Mouse (Mus musculus) C2C12 (cell line): ENCODE data around the gene Nsd1. TPM values are rescaled to one million over a fixed set of nuclear protein-coding genes. Genes with fewer than 3 reads are reported as not detected.

ENCODE experiments used
- H3K27me3 ChIP-seq: one replicate; pipeline ENCODE4 v1.6.1; 2011; ENCODE audit not compliant: control insufficient read depth, insufficient read depth, insufficient read length
- H3K36me3 ChIP-seq: one replicate; pipeline ENCODE4 v1.6.1; 2011; ENCODE audit not compliant: control insufficient read depth, insufficient read depth
- H3K4me3 ChIP-seq: one replicate; pipeline ENCODE4 v1.5.1; 2011; ENCODE audit warnings: mild to moderate bottlenecking, control low read depth; ENCODE audit not compliant: poor library complexity, insufficient read depth, severe bottlenecking
- H3K79me2 ChIP-seq: one replicate; pipeline ENCODE4 v1.6.1; 2011; ENCODE audit not compliant: control insufficient read depth, insufficient read depth
- H3K79me3 ChIP-seq: one replicate; pipeline ENCODE4 v1.6.1; 2011; ENCODE audit warnings: low read depth, control low read depth
- H3ac ChIP-seq: one replicate; pipeline ENCODE3; 2011; ENCODE audit warnings: low read depth; ENCODE audit not compliant: control insufficient read depth, insufficient read length
- CEBPB ChIP-seq: IDR thresholded peaks from one replicate; pipeline ENCODE4 v1.6.1; 2011; ENCODE audit warnings: low read depth, mild to moderate bottlenecking, control low read depth, moderate library complexity
- CTCF ChIP-seq: IDR thresholded peaks from one replicate; pipeline ENCODE4 v1.5.1; 2011; ENCODE audit not compliant: control insufficient read depth, insufficient read depth, insufficient read length
- FOSL1 ChIP-seq: IDR thresholded peaks from one replicate; pipeline ENCODE4 v1.8.0; 2011; ENCODE audit warnings: mild to moderate bottlenecking, low read length; ENCODE audit not compliant: poor library complexity, insufficient read depth, severe bottlenecking
- MAX ChIP-seq: IDR thresholded peaks from one replicate; pipeline ENCODE4 v1.6.1; 2011; ENCODE audit warnings: mild to moderate bottlenecking, control low read depth
- MYOD1 ChIP-seq: IDR thresholded peaks from one replicate; pipeline ENCODE4 v1.6.1; 2011; ENCODE audit warnings: low read depth; ENCODE audit not compliant: control insufficient read depth, insufficient read length
- MYOG ChIP-seq: IDR thresholded peaks from one replicate; pipeline ENCODE4 v1.6.1; 2011; ENCODE audit not compliant: control insufficient read depth, insufficient read length; ENCODE audit errors: extremely low read depth
- USF1 ChIP-seq: IDR thresholded peaks from one replicate; pipeline ENCODE4 v1.6.1; 2011; ENCODE audit warnings: low read depth, mild to moderate bottlenecking, control low read depth, moderate library complexity
- polyA plus RNA-seq: library from polyadenylated mRNA; unstranded; fragments of >200 nt; fragmentation: generic; extraction: Trizol; gene quantifications from one replicate; pipeline ENCODE4 v1.2.1, GENCODE M21; 2012; ENCODE audit warnings: missing spikeins

Gene Nsd1
- polyA plus RNA-seq, 1 experiment: 10.5 TPM

DNA sequence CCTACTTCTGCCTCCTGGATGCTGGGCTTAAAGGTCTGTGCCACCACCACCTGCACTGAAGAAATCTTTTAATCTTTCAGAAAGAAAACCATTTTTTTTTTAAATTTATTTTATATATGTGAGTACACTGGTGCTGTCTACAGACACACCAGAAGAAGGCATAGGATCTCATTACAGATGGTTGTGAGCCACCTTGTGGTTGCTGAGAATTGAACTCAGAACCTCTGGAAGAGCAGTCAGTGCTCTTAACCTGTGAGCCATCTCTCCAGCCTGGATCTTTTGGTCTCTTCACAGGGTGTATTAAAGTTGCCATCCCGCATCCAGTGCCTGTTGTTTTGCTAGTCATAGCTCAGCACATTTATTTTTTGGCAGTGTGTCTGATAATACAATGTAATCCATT is 21.1 kb downstream of the Nsd1 start:
- Histone ChIP-seq H3ac (no peak overlapping the region), H3K4me3 (no peak overlapping the region), H3K79me3 (peaks cover 4% of the 10 kb centered on the region), H3K79me2 (no peaks in the 10 kb centered on the region), H3K27me3 (no peaks in the 10 kb centered on the region), H3K36me3 (peaks cover 59% of the 10 kb centered on the region)
- TF ChIP-seq MYOD1 (no peak), CTCF (no peak), CEBPB (no peak), FOSL1 (no peak), MAX (no peak), MYOG (no peak), USF1 (no peak)

DNA sequence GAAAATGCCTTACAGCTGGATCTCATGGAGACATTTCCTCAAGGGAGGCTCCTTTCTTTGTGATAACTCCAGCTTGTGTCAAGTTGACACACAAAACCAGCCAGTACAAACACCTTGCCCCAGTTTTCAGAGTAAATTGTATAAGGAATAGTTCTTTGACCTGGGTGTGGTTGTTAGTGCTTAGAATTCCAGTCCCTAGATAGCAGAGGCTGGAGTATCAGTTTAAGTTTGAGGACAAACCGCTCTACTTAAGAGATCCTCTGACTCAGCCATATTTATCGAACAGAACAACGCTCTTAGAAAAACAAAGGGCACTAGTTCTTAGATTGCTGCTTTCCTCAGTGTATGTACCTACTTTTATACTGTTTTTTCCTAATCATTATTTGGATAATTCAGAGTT is 33.6 kb downstream of the Nsd1 start:
- Histone ChIP-seq H3K79me3 (no peaks in the 10 kb centered on the region), H3ac (no peak overlapping the region), H3K79me2 (no peaks in the 10 kb centered on the region), H3K36me3 (peaks cover 75% of the 10 kb centered on the region), H3K4me3 (no peak overlapping the region), H3K27me3 (no peaks in the 10 kb centered on the region)
- no peak for TF ChIP-seq CEBPB
- TF ChIP-seq MAX: no peak
- no peak for TF ChIP-seq USF1
- no peak for TF ChIP-seq FOSL1
- TF ChIP-seq MYOG: no peak
- TF ChIP-seq MYOD1: no peak
- TF ChIP-seq CTCF: no peak

DNA sequence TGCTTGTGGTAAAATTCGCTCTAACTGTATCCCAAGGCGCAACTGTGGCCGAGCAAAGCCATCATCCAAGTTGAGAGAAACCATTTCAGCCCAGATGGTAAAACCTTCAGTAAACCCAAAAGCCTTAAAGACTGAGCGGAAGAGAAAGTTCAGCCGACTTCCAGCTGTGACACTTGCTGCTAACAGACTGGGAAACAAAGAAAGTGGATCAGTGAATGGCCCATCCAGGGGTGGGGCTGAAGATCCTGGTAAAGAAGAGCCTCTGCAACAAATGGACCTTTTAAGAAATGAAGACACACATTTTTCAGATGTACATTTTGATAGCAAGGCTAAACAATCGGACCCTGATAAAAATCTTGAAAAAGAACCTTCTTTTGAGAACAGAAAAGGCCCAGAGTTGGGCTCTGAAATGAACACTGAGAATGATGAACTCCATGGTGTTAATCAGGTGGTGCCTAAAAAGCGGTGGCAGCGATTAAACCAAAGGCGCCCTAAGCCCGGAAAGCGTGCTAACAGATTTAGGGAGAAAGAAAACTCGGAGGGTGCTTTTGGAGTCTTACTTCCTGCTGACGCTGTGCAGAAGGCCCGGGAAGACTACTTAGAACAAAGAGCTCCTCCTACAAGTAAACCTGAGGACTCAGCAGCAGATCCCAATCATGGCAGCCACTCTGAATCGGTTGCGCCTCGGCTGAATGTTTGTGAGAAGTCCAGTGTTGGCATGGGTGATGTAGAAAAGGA is 37.9 kb downstream of the Nsd1 start:
- Histone ChIP-seq H3K36me3 (peaks cover 54% of the 10 kb centered on the region), H3K27me3 (no peaks in the 10 kb centered on the region), H3K4me3 (no peak overlapping the region), H3K79me3 (peaks cover 11% of the 10 kb centered on the region), H3K79me2 (peaks cover 39% of the 10 kb centered on the region), H3ac (no peak overlapping the region)
- no peak for TF ChIP-seq FOSL1
- TF ChIP-seq MYOD1: no peak
- TF ChIP-seq USF1: no peak
- no peak for TF ChIP-seq CTCF
- no peak for TF ChIP-seq MAX
- TF ChIP-seq CEBPB: no peak
- TF ChIP-seq MYOG: no peak

DNA sequence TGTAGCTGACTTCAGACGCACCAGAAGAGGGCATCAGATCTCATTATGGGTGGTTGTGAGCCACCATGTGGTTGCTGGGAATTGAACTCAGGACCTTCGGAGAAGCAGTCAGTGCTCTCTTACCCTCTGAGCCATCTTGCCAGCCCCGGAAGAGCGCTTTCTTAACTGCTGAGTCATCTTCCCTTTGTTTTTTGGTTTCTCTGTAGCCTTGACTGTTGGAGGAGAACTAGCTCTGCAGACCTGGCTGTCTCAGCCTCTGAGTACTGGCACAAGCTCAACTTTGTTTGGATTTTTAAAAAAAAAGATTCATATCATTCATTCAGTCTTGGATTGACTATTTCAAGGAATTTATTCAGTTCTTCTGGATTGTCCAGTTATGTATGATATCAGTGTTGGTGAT is 39.7 kb downstream of the Nsd1 start:
- H3K4me3 ChIP-seq: no peak overlapping the region
- H3K79me2 ChIP-seq: peaks cover 50% of the 10 kb centered on the region
- peaks cover 19% of the 10 kb centered on the region for H3K79me3 ChIP-seq
- H3ac ChIP-seq: no peak overlapping the region
- peaks cover 53% of the 10 kb centered on the region for H3K36me3 ChIP-seq
- H3K27me3 ChIP-seq: no peaks in the 10 kb centered on the region
- TF ChIP-seq MYOD1 (no peak), FOSL1 (no peak), CEBPB (no peak)

DNA sequence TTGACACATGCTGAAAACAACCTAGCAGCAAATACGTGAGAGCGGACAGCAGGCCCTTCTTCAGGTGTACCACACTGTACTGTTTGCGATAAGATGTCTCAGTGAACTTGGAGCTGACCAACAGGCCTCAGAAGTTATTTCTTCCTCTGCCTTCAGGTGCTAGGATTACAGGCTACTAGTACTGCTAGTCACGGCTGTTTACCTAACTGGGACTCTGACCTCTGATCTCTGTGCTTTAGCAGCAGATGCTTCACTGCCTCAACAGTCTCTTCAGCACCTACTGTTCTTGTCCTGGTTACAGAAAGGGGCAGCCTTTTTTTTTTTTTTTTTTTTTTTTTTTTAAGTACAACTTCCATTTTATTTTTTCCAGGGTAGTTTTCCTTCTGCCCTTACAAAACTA is 43.2 kb downstream of the Nsd1 start:
- H3K4me3 ChIP-seq: no peak overlapping the region
- peaks cover 21% of the 10 kb centered on the region for H3K36me3 ChIP-seq
- no peak overlapping the region for H3ac ChIP-seq
- H3K79me2 ChIP-seq: peaks cover 82% of the 10 kb centered on the region
- H3K79me3 ChIP-seq: peaks cover 30% of the 10 kb centered on the region
- H3K27me3 ChIP-seq: no peaks in the 10 kb centered on the region
- TF ChIP-seq MYOD1 (no peak), CEBPB (no peak), MYOG (no peak), USF1 (no peak), CTCF (no peak), MAX (no peak), FOSL1 (no peak)
